Mouse (Mus musculus) bone marrow macrophage, adult 2 months (primary cell): ENCODE measurements around the gene Nbl1. TPM values are rescaled to one million over a fixed set of nuclear protein-coding genes. Genes with fewer than 3 reads are reported as not detected.

Experiments
- H3K27ac ChIP-seq: 2 replicates; pipeline ENCODE4 v1.5.1; 2012; ENCODE audit warnings: low read depth, low read length; ENCODE audit not compliant: insufficient read depth
- H3K4me1 ChIP-seq: 2 replicates; pipeline ENCODE4 v1.6.1; 2012; ENCODE audit warnings: low read length; ENCODE audit not compliant: control insufficient read depth, insufficient read depth
- H3K4me3 ChIP-seq: 2 replicates; pipeline ENCODE4 v1.5.1; 2012; ENCODE audit warnings: mild to moderate bottlenecking, low read length, moderate library complexity; ENCODE audit not compliant: insufficient read depth
- CTCF ChIP-seq: IDR thresholded peaks from 2 replicates; pipeline ENCODE4 v1.5.1; 2012; ENCODE audit warnings: low read depth, mild to moderate bottlenecking, low read length, moderate library complexity
- POLR2A ChIP-seq: IDR thresholded peaks from 2 replicates; pipeline ENCODE4 v1.6.1; 2012; ENCODE audit warnings: mild to moderate bottlenecking, low read depth, low read length, borderline replicate concordance
- polyA plus RNA-seq: library from polyadenylated mRNA; stranded (reverse); fragments of >200 nt; gene quantifications from 2 replicates; pipeline ENCODE4 v1.2.4, GENCODE M21; 2012; ENCODE audit not compliant: missing spikeins, insufficient read depth, insufficient read length

The Nbl1 gene
- polyA plus RNA-seq, 1 experiment: not detected

DNA sequence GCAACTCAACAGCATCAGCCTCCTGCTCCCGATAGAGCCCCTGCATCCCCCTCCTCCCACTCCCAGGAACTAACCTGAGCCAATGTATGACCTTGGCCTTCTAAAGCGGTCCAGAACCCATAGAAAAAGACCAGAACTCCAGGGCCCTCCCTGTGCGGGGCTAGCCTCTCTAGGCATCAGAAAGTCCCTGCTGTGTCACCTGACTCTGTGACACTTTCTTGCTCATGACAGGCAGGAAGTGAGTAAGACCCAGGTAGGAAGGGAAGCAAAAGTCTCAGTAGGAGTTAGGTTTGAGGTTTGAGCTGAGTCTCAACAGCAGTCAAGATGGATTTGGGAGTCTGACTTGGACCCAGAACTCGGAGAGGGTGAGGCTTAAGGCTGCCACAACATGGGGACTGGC is 5.8 kb downstream of the Nbl1 start:
- Histone ChIP-seq H3K27ac (no peak overlapping the region), H3K4me3 (no peak overlapping the region)
- TF ChIP-seq CTCF (no peak), POLR2A (no peak)

DNA sequence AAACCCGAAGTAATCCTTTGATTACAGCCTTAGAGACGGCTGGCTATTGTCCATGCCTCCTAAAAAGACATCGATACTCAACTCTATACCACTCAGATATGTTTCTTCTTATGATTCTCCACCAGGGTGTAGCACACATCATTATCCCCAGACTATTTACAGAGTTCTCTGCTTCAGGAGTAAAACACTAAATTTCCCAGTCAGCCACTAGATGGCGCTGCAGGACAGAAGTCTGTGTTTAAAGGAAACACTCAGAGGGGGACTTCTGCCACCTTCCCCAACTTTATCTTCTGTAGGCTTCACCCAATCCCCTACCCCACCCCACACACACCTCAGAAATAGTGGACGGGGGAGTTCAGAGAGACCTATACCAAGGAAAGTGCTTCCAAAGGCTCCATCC is 6.8 kb downstream of the Nbl1 start:
- Histone ChIP-seq H3K27ac (no peak overlapping the region), H3K4me3 (no peak overlapping the region), H3K4me1 (no peaks in the 10 kb centered on the region)
- TF ChIP-seq POLR2A: no peak
- peak; percentile 50 for TF ChIP-seq CTCF

More for the DNA sequence above, 5.8 kb downstream of the Nbl1 start:
- H3K4me1 ChIP-seq: no peaks in the 10 kb centered on the region

DNA sequence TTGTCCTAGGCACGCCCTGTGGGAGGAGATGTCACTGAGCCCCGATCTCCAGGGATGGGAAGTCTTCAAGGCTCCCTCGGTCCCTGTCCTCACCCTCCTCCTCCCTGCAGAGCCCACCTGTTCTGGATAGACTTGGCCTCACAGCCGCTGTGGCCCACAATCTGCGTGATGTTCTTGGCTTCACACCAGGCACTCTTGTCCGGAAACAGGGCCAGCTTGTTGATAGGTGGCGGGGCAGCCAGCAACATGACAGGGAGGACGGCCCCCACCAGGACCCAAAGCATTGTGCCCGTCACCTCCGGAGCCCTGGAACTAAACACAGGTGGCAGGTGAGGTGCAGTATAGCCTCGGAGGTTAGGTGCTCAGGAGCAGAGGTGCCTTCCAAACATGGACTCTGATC is 7.5 kb downstream of the Nbl1 start:
- H3K4me1 ChIP-seq: no peaks in the 10 kb centered on the region
- no peak overlapping the region for H3K27ac ChIP-seq
- H3K4me3 ChIP-seq: no peak overlapping the region
- TF ChIP-seq POLR2A: no peak
- no peak for TF ChIP-seq CTCF

DNA sequence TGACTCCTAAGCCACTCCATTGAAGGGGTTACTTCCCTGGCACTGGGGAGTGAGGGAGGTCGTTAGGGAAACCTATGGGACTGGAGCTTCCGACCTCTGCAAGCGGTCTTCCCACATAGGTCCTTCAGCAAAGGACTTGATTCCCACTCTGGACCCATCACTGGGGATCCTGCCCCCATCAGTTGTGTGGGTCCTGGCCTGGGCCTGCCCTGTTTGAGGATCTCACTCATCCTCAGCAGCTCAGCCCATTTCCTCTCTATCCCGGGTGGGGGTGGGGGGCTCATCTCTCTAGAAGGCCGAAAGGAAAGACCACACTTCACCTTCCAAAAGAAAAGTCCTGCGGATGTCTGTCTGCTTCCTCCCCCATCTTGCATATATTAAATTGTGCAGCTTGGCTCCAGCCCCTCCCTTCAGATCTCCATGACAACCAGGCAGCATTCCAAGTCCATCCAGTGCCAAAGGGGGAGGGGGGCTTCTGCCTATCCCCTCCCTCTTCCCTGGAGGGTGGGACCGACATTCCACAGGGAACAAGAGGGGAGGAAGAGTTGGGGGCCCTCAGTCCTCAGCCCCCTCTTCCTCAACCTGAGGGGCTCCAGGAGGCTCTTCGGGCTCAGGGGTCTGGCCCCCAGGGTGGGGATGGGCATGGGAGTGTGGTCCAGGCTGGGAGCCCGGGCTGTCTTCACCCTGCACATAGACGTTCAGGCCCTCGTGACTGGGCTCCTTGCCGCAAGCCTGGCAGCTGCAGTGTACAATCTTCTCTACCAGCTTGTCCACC is 9.8 kb downstream of the Nbl1 start:
- Histone ChIP-seq H3K27ac (no peak overlapping the region), H3K4me3 (no peak overlapping the region), H3K4me1 (no peaks in the 10 kb centered on the region)
- TF ChIP-seq CTCF (no peak), POLR2A (no peak)

DNA sequence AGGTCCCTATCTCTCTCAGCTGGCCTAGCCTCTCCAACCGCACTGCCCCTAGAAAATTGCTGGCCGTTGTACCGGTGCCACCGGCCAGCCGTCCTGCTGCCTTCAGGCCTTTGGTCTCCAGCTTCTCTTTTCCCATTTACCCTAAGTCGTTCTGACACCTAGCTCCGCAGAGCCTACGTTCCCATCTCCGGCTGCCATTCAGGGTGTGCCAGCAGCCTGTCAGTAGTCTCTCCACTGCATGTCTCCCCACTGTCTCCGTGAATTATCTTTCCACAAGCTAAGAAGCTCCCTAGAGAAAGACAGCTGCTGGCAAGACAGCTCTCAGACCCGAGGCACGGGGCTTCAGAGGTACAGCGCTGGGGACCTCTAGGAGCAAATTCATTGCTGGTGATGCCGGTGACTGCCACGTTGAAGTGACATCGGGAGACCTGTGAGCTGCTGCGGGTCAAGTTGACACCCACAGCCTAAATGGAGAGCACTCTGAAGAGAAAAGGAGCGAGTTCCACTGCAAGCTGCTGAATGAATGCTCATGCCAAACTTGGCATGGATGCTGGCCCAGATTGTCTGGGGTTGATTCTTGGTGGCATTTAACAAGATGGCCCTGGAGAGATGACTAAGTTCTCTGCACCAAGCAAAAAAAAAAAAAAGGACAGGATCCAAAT is 11.4 kb downstream of the Nbl1 start:
- Histone ChIP-seq H3K4me1 (no peaks in the 10 kb centered on the region), H3K27ac (no peak overlapping the region), H3K4me3 (no peak overlapping the region)
- TF ChIP-seq POLR2A: no peak
- no peak for TF ChIP-seq CTCF

DNA sequence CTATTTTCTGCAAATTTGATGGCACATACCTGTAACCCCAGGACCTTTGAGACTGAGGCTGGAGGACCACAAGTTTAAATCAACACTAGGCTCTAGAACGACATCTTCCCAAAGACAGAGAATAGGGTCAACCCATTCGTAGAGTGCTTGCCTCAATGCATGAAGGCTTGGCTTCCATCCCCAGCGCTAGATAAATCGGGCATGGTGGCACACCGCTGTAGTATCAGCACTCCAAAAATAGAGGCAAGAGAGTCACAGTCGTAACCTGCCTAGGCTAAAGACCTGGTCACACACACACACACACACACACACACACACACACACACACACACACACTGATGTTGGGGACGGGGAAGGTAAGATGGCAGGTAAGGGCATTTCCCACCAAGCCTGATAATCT is 12.5 kb downstream of the Nbl1 start:
- H3K4me1 ChIP-seq: no peaks in the 10 kb centered on the region
- H3K27ac ChIP-seq: no peak overlapping the region
- H3K4me3 ChIP-seq: no peak overlapping the region
- TF ChIP-seq CTCF: no peak
- TF ChIP-seq POLR2A: no peak

DNA sequence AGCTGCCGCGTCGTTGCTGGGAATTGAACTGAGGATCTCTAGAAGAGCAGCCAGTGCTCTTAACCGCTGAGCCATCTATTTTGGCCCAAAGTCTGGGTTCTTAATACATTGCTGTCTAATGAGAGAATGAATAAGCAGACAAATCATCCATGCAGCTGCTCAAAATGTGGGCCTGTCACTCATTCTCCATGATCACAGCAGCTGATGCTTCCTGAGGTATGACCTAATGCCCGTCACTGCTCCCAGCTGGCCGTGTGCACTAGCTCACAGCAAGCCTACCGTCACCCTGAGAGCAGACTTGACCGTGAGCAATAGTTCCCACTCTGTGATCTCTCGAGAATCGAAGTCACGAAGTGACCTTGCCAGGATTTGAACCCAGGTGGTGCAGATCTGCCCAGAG is 13.4 kb downstream of the Nbl1 start:
- no peak overlapping the region for H3K27ac ChIP-seq
- H3K4me1 ChIP-seq: no peaks in the 10 kb centered on the region
- no peak for TF ChIP-seq POLR2A
- no peak for TF ChIP-seq CTCF
- H3K4me3 ChIP-seq: no peak overlapping the region

DNA sequence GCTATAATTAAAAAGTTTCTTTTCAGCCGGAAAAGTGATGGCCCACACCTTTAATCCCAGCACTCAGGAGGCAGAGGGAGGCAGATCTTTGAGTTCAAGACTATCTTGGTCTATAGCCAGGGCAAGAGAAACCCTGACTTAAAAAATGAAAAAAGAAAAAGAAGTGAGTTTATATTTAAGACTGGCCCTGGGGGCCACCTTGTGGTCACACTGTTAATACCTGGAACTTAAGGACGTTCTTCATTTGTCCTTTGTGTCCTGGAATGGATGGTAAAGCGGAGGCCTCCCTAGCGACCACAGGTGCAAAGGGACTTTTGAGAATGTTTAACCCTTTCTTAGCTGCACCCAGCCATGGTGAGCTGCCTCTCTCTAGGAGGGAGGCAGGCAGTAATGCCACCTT is 14.1 kb downstream of the Nbl1 start:
- H3K27ac ChIP-seq: no peak overlapping the region
- H3K4me3 ChIP-seq: no peak overlapping the region
- no peaks in the 10 kb centered on the region for H3K4me1 ChIP-seq
- TF ChIP-seq POLR2A (no peak), CTCF (no peak)

DNA sequence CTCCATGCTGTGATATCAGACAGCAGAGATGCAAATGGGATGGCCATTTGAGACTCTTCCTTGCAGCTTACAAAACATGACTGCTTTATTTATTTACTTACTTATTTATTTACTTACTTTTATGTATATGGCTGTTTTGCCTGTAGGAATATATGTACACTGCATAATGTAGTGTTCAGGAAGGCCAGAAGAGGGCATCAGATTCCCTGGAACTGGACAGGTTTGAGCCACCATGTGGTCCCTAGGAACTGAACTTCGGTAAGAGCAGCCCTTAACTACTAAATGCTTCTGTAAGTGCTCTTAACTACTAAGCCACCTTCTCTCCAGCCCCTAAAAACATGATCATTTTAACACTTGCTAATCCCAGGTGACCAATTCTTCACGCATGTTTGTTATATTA is 14.5 kb downstream of the Nbl1 start:
- H3K4me1 ChIP-seq: no peaks in the 10 kb centered on the region

DNA sequence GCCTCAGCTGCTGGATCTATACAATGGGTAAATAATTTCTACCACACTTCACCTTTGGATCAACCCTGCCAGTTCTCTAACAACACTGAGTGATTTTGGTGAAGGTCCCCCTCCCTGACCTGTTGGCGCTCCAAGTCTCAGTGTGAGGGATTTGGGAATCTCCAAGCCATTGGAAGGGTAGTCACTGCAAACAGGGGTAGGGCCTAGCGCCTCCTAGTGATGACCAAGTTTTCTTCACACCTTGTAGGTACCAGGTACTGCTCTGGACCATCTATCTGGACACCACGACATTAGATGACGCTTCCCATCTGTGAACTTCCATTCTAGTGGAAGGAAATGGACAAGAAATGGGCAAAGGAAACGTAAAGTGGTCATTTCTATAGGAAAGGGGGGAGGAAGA is 16.9 kb downstream of the Nbl1 start:
- Histone ChIP-seq H3K4me1 (no peaks in the 10 kb centered on the region), H3K27ac (no peak overlapping the region), H3K4me3 (no peak overlapping the region)
- TF ChIP-seq CTCF (no peak), POLR2A (no peak)

More for the DNA sequence above, 14.5 kb downstream of the Nbl1 start:
- H3K27ac ChIP-seq: no peak overlapping the region
- TF ChIP-seq CTCF (no peak), POLR2A (no peak)
- no peak overlapping the region for H3K4me3 ChIP-seq
